Mouse (Mus musculus) activated CD4-positive, CD25-positive, alpha-beta regulatory T cell, adult 4 months (primary cell): ENCODE measurements around the gene St8sia1. TPM values are rescaled to one million over a fixed set of nuclear protein-coding genes. Genes with fewer than 3 reads are reported as not detected.

ENCODE experiments used
- ATAC-seq: one replicate; pipeline ENCODE4 v1.8.0; 2017
- polyA plus RNA-seq, 2 experiments: library from polyadenylated mRNA; unstranded; fragments of 100-300 nt; shearing (Covaris generic); gene quantifications; one replicate each; pipeline ENCODE4 v1.2.1; 2017

St8sia1 gene
- polyA plus RNA-seq, 2 experiments from 2014 or later = 10.6 to 11.5 TPM

- ATAC-seq = peak; percentile 94
These were observed 55.1 kb downstream of the St8sia1 start for GRCm38 (mm10) chr6:142908911-142909770.

- no peak for ATAC-seq
These were observed 55.8 kb downstream of the St8sia1 start for GRCm38 (mm10) chr6:142908412-142908811.

- no peak for ATAC-seq
These were observed 68.9 kb downstream of the St8sia1 start for GRCm38 (mm10) chr6:142895371-142895770.

- ATAC-seq = no peak
These were observed 70.5 kb downstream of the St8sia1 start for GRCm38 (mm10) chr6:142893716-142894115.

- no peak for ATAC-seq
These were observed 73.9 kb downstream of the St8sia1 start for GRCm38 (mm10) chr6:142890321-142890720.

GRCm38 (mm10) chr6:142888970-142889740 lies 75.1 kb downstream of the St8sia1 start:
- ATAC-seq = no peak

GRCm38 (mm10) chr6:142888346-142888745 lies 75.9 kb downstream of the St8sia1 start:
- no peak for ATAC-seq

GRCm38 (mm10) chr6:142887375-142887774 lies 76.9 kb downstream of the St8sia1 start:
- ATAC-seq = peak; percentile 82

- peak; percentile 22 for ATAC-seq
These were observed 78.7 kb downstream of the St8sia1 start for GRCm38 (mm10) chr6:142885364-142886154.

GRCm38 (mm10) chr6:142884128-142884527 lies 80.1 kb downstream of the St8sia1 start:
- ATAC-seq = peak; percentile 25

- no peak for ATAC-seq
These were observed 83.3 kb downstream of the St8sia1 start for GRCm38 (mm10) chr6:142880849-142881470.

GRCm38 (mm10) chr6:142878744-142879701 lies 85.2 kb downstream of the St8sia1 start:
- ATAC-seq = peak; percentile 28

- no peak for ATAC-seq
These were observed 87.0 kb downstream of the St8sia1 start for GRCm38 (mm10) chr6:142877221-142877620.

- no peak for ATAC-seq
These were observed 87.9 kb downstream of the St8sia1 start for GRCm38 (mm10) chr6:142876279-142876899.

- no peak for ATAC-seq
These were observed 90.3 kb downstream of the St8sia1 start for GRCm38 (mm10) chr6:142873795-142874563.

- ATAC-seq = no peak
These were observed 94.4 kb downstream of the St8sia1 start for GRCm38 (mm10) chr6:142869715-142870422.

- ATAC-seq = peak; percentile 81
These were observed 96.7 kb downstream of the St8sia1 start for GRCm38 (mm10) chr6:142867471-142868055.

- ATAC-seq = no peak
These were observed 97.2 kb downstream of the St8sia1 start for GRCm38 (mm10) chr6:142867023-142867422.

- ATAC-seq = peak; percentile 29
These were observed 99.1 kb downstream of the St8sia1 start for GRCm38 (mm10) chr6:142865199-142865598.
